10 mouse cellular contexts compared by ENCODE assay signal in genomic region chr10:50199857-50200256, GRCm38 (mm10).
DNase-seq lines count a peak whose midpoint lies in the region; ATAC-seq lines count a peak whose summit lies in the region.
"Had no signal": no experiment of that assay in that cellular context is flagged by ENCODE, and none has a peak within 500 bp of the region (broad histone marks: within the 10 kb centered on the region; RNA-seq: fewer than 3 reads in every experiment).

No protein-coding gene starts in this region.

- H3K4me1 ChIP-seq in limb, embryonic 10.5 days: peaks cover 22% of the 10 kb centered on the region
- H3K4me1 ChIP-seq in liver, embryonic 12.5 days: no peaks in the 10 kb centered on the region
- H3K4me1 ChIP-seq: lung, embryonic 15.5 days had no signal

- H3K4me3 ChIP-seq in limb, embryonic 10.5 days: no peak overlapping the region
- no peak overlapping the region for H3K4me3 ChIP-seq in liver, embryonic 12.5 days
- H3K4me3 ChIP-seq: lung, embryonic 15.5 days had no signal

- no peak overlapping the region for H3K9ac ChIP-seq in liver, embryonic 12.5 days
- H3K9ac ChIP-seq: lung, embryonic 15.5 days had no signal

- H3K27me3 ChIP-seq in limb, embryonic 10.5 days (ENCODE audit: low read depth, poor library complexity, severe bottlenecking): no peaks in the 10 kb centered on the region
- H3K27me3 ChIP-seq in liver, embryonic 12.5 days (replicated peaks): no peaks in the 10 kb centered on the region
- H3K27me3 ChIP-seq: lung, embryonic 15.5 days had no signal

- no peak overlapping the region for H3K4me2 ChIP-seq in liver, embryonic 12.5 days
- H3K4me2 ChIP-seq: lung, embryonic 15.5 days had no signal

- no peaks in the 10 kb centered on the region for H3K9me3 ChIP-seq in limb, embryonic 10.5 days (replicated peaks)
- no peaks in the 10 kb centered on the region for H3K9me3 ChIP-seq in liver, embryonic 12.5 days (replicated peaks)
- H3K9me3 ChIP-seq: lung, embryonic 15.5 days had no signal

- H3K36me3 ChIP-seq in limb, embryonic 10.5 days: no peaks in the 10 kb centered on the region
- no peaks in the 10 kb centered on the region for H3K36me3 ChIP-seq in liver, embryonic 12.5 days
- H3K36me3 ChIP-seq: lung, embryonic 15.5 days had no signal

- DNase-seq in 3T3-L1 (ENCODE audit: low read depth, low spot score) (peak; percentile 61), 416B (ENCODE audit: low read depth) (peak; percentile 11)
- peak; percentile 17 to 48 for DNase-seq in cerebellum, postnatal 25 days
- no peak for DNase-seq in limb, embryonic 10.5 days (ENCODE audit: low spot score)
- DNase-seq in urinary bladder, postnatal 14 days (ENCODE audit: low spot score): no peak
- DNase-seq in heart, adult 8-10 months (ENCODE audit: low spot score): no peak
- DNase-seq: adrenal gland, adult 8-10 months; kidney, postnatal 14 days had no signal

- no peak for ATAC-seq in liver, embryonic 12.5 days

- 0 out of 2 replicates have a peak overlapping the region, but pooled peaks have one; percentile 56 for H3K27ac ChIP-seq in limb, embryonic 10.5 days
- no peak overlapping the region for H3K27ac ChIP-seq in liver, embryonic 12.5 days
- H3K27ac ChIP-seq: lung, embryonic 15.5 days had no signal

Comparison
In these comparisons a context has a peak if more than half of its experiments do, and no peak if none do; other contexts are left out.
1. DNase-seq: peak in 3T3-L1 (single experiment), 416B (single experiment) and cerebellum, postnatal 25 days (2 of 2); none in limb, embryonic 10.5 days (single experiment), urinary bladder, postnatal 14 days (single experiment) and heart, adult 8-10 months (single experiment).